Mouse (Mus musculus) lung, postnatal 25 days (tissue): ENCODE results near the gene Lgals3.
A peak's percentile ranks its signal among the peaks of the same experiment; 100 is the strongest.

Source experiments
- DNase-seq: peaks from one replicate; pipeline ENCODE4 v3.0.0; 2022; ENCODE audit warnings: low spot score

Gene Lgals3

GRCm38 (mm10) chr14:47370790-47371189 lies 3.2 kb downstream of the Lgals3 start:
- no peak for DNase-seq

GRCm38 (mm10) chr14:47371689-47372088 lies 4.1 kb downstream of the Lgals3 start:
- DNase-seq = peak; percentile 68

DNA sequence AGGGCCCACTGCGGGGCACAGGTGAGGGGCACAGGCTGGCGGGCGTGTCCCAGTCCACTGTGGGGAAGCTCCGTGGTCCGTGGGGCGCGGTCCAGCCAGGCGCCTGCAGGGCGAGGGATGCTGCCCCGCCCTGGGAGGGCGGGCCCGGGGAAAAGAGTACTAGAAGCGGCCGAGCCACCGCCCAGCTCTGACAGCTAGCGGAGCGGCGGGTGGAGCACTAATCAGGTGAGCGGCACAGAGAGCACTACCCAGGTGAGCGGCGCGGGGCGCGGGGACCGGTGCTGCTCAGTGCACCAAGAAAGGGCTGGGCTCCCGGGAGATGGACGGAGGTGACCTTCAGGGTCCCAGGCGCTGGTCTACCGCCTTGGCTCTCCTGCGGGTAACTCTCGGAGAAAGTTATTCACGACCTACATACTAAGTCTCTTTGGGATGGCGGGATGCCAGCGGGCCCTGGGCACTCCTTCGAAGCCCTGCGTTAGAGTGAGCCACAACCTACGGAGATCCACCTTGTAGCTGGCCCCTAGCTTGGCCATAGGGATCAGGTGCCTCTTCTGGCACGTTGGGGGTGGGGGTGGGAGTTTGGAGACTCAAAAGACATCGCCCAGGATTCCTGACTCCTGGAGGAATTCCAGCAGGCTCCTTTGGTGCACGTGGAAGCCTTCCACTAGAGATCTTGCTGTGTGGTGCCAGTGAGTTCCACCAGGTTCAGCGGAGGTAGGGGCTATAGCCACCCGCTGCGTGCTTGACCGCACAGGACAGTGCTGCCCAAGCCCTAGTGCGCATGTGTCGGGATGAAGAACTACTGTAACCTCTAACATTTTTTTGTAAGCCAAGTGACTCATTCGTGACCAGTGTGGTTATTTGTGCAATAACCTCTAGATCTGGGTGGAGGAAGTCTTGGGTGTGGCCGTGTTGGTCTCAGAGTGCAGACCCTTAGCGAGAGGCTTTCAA lies 6.5 kb downstream of the Lgals3 start:
- DNase-seq = peak; percentile 74

GRCm38 (mm10) chr14:47376526-47376925 lies 9.0 kb downstream of the Lgals3 start:
- no peak for DNase-seq

GRCm38 (mm10) chr14:47378336-47378735 lies 10.8 kb downstream of the Lgals3 start:
- no peak for DNase-seq

DNA sequence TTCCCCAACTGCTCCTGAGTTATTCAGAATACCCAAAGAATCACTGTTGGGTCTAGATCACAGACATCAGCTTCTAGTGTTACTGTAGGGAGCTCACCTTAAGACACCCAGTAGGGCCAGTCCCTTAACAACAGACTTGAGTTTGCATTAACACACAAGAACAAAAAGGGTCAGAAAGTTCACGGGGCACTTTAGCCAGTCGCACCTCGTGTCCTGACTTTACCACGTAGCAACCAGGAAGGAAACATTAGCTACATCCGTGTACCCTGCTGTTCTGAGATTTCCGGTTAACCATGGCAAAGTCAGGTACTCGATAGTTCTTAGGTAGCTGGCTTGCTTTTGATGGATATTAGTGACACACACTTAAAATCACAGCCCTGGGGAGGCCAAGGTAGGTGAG lies 16.4 kb downstream of the Lgals3 start:
- DNase-seq = no peak

DNA sequence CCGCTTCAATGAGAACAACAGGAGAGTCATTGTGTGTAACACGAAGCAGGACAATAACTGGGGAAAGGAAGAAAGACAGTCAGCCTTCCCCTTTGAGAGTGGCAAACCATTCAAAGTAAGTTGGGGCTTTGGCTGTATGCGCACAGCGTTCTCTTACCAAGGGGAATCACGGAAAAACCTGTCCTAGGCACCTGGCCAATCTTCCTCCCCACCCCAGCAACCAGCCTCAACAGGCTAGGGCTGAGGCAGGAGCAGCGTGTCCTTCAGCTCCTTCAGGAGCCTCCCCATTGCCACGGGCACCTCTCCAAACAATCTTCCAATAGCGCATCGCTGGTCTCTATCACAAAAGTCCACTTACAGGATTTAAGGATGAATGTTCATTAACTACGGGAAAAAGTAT lies 17.1 kb downstream of the Lgals3 start:
- DNase-seq = no peak

DNA sequence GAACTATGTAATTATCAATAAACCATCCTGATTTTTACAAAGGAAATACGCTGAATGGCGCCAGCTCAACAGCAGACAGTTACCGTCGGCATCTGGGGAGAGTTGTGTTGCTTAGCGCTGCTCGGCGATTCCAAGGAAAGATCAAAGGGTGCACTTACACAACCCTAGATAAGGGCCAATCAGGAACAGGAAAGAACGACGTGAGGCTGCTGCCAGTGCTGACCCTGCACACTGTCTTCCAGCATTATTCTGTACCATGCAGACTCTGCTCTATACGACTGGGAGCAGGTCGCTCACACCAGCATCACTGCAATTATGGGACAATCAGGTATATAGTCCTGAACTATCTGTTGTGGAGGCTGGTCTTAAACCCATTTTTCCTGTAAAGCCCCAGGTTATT lies 18.6 kb downstream of the Lgals3 start:
- DNase-seq = no peak

- DNase-seq = no peak
Measured at GRCm38 (mm10) chr14:47393354-47394094, 26.0 kb downstream of the Lgals3 start.

DNA sequence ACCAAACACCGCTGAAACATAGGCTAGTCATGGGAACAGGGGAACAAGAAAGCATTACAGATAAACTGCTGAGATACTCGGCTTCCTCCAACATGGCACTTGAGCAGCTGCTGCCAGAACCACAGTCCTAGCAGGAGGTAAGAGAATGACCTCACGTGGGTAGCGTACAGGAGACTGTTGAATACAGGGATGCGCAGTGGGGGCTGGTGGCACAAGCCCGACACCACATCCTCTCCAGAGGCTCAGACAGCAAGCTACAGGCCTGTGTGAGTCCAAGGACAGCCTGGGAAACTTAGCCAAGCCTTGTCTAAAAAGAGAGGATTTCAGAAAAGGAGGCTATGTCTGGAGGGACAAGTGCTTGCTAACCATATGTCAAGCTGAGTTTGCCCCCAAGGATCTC lies 27.5 kb downstream of the Lgals3 start:
- DNase-seq = no peak

GRCm38 (mm10) chr14:47395462-47396026 lies 28.0 kb downstream of the Lgals3 start:
- DNase-seq = peak; percentile 48

DNA sequence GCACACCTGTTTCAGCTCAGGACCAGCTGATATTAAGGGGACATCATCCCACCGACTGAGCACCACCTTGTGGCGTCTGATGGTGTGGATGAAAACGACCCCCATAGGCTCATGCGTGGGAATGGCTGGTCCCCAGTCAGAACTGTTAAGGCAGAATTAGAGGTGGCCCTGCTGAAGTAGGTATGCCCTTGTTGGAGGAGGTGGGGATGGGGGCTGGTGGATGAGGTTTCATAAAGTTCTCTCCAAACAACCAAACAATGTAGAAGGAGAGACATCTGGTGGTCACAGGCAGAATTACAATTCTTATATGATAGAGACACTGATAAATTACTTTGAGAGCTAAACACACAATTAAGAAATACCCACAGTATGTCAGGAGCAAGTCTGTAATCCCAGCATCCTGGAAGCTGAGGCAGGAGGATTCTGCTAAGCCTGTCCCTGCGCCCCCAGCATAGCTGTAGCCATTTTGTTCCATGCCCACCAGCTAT lies 28.7 kb downstream of the Lgals3 start:
- DNase-seq = peak; percentile 53

DNA sequence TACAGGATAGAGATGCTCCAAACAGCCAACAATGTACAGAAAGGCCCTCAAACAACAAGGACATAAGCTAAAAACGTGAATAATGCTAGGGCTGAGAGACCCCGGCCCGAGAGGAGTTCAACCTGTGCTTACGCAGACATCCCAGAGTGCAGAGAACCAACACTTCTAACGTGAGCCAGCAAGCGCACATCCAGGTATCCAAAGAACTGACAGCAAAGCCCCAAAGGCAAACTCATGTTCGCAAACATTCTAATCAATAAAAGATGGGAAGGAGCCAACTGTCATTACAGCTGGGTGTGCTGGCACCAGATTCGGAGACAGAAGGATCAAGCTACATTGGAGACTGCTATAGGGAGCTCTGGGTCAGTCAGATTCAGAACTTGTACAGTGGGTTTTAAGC lies 35.2 kb downstream of the Lgals3 start:
- DNase-seq = no peak

GRCm38 (mm10) chr14:47406000-47406399 lies 38.4 kb downstream of the Lgals3 start:
- peak; percentile 19 for DNase-seq

DNA sequence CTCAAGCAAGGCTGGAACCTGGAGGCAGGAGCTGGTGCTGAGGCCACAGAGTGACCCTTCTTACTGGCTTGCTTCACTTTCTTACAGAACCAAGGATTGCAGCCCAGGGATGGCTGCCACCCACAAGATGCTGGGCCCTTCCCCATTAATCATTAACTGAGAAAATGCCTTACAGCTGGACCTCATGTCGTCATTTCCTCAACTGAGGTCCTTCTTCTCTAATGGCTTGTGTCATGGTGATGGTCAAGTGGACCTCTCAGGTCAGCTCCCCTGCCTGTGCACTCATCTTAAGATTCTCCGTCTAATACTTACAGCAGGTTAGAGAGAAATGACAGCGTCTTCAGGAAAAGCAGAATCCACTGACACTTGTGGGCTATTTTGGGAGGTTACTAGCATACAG lies 49.8 kb downstream of the Lgals3 start:
- DNase-seq = no peak

- DNase-seq = peak; percentile 94
Measured at GRCm38 (mm10) chr14:47417775-47418665, 50.5 kb downstream of the Lgals3 start, which contains the start of gene Dlgap5. TSS of gene Dlgap5 (minus strand) at chr14:47418407.

- peak; percentile 13 for DNase-seq
Measured at GRCm38 (mm10) chr14:47418666-47418991, 51.1 kb downstream of the Lgals3 start.

DNA sequence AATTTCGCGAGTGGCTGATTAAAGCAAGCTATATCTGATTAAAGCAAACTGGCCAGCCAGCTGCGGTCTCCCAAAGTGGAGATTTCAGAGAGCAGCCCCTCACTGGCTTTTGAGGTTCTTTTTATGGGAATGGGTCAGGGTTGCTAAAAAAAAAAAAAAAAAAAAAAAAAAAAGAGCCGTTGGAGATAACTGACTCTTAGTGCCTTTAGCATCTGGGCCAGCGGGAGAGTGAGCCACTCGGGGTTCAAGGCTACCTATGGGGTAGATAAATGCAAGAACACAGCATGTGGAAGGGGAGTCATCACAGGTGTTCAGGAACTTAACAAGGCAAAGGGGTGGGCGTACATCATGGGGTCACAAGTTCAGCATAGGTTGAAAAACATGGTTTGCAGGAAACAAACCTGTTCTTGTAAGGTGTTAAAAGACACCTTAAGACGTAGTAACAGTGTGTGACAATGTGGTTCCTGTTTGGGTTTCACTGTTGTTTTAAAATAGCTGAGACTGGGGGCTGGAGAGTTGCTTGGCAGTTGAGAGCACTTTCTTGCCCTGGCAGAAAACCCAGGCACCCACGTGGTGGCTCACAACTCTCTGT lies 51.6 kb downstream of the Lgals3 start:
- no peak for DNase-seq

- DNase-seq = no peak
Measured at GRCm38 (mm10) chr14:47419723-47420276, 52.2 kb downstream of the Lgals3 start.

- DNase-seq = no peak
Measured at GRCm38 (mm10) chr14:47421606-47422005, 54.1 kb downstream of the Lgals3 start.

DNA sequence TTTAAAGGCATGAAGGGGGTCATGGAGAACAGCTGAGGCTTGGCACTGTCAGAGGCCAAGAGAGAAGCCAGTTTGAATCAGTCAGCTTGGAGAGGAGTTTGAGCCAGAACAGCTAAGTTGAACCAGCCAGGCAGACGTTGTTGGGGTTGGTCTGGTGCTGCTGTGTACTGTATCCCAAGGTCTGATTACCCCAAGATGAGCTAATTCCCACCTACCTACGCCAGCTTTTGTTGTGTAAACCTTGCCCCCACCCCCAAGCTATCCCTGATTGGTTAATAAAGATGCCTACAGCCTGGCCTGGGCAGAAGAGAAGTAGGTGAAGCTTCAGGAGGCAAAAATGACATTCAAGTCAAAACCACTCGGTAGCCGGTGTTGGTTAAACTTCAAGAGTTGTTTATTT lies 54.9 kb downstream of the Lgals3 start:
- DNase-seq = no peak
